Mouse (Mus musculus) megakaryocyte-erythroid progenitor cell, adult 5-6 weeks (primary cell): ENCODE measurements around the gene Rrnad1. TPM values are rescaled to one million over a fixed set of nuclear protein-coding genes. Genes with fewer than 3 reads are reported as not detected.

Experiments
- ATAC-seq: replicated peaks from 2 replicates; pipeline ENCODE4 v1.8.0; 2016; ENCODE audit warnings: mild to moderate bottlenecking, inconsistent platforms; ENCODE audit not compliant: severe bottlenecking, poor library complexity, low FRiP score, low TSS enrichment
- total RNA-seq, 2 experiments: library from RNA; stranded (forward) in 1 of 2; stranded (reverse) in 1 of 2; fragments of 200-1000, 215-1000 nt in 1 of 2; fragments of >200 nt in 1 of 2; fragmentation: Nextera tagmentation in 1 of 2; gene quantifications; 2 replicates each; pipeline ENCODE4 v1.2.3; 2014 to 2017

Gene Rrnad1
- total RNA-seq, 2 experiments from 2014 or later = 4.1 to 26.9 TPM

- ATAC-seq = no peak
These were observed 10.1 kb downstream of the Rrnad1 start for GRCm38 (mm10) chr3:87920270-87920943.

DNA sequence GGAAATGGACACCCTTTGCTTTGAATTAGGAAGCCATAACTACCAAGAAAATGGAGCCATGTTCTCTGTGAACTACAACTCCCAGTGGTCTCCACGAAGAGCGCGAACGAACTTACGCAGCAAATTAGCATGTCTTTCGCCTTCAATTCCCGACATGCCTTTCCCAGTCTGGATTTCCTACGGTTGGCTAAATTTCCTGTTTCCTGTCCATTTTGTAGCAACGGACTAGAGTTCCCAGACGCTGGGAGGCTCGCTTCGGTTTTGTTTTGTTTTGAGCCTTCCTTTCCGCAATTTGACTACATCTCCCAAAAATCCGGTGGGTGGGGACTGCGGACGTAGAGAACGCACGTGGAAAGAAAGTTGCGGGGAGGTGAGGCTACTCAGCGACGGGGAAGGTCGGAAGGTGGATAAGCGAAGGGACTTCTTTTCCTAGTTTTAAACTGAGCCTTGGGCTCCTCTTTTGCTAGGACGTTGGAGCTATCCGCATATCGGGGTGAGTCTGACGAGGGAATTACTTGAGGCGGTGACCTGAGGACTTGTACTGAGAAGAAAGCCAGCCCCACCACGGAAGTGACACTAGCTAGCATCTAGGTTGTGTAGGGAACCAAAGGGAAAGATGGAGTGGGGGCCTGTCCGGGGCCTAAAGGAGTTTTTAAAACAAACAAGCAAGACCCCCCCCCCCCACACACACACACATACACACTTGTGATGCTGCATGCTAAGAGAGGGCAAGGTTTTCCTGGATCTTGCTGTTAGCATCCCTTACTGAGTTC is 11.0 kb downstream of the Rrnad1 start, which contains the start of gene Mrpl24:
Gene Mrpl24, plus strand, starts transcription at position 171 of the 773 bp plus-strand sequence.
- peak; percentile 75 for ATAC-seq

GRCm38 (mm10) chr3:87918551-87918950 is 12.0 kb downstream of the Rrnad1 start:
- no peak for ATAC-seq

GRCm38 (mm10) chr3:87916990-87917389 is 13.5 kb downstream of the Rrnad1 start:
- no peak for ATAC-seq

DNA sequence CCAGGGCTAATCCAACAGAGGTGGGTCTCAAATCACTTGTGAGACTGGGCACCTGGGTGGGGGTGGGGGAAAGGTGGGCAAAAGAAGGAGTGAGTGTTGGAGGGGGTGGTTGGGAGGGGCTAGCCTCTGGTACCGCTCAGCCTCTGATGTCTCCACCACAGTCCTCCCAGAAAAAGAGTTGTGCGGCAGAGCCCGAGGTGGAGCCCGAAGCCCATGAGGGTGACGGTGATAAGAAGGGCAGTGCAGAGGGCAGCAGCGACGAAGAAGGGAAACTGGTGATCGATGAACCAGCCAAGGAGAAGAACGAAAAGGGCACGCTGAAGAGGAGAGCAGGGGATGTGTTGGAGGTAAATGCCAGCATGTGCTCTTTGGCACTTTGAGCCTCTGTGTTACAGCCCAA is 16.6 kb downstream of the Rrnad1 start:
- no peak for ATAC-seq

- ATAC-seq = no peak
These were observed 17.0 kb downstream of the Rrnad1 start for GRCm38 (mm10) chr3:87913491-87913890.

GRCm38 (mm10) chr3:87910573-87911141 is 19.9 kb downstream of the Rrnad1 start:
- ATAC-seq = 0 out of 2 replicates have a peak, but pooled peaks have one; percentile 13

DNA sequence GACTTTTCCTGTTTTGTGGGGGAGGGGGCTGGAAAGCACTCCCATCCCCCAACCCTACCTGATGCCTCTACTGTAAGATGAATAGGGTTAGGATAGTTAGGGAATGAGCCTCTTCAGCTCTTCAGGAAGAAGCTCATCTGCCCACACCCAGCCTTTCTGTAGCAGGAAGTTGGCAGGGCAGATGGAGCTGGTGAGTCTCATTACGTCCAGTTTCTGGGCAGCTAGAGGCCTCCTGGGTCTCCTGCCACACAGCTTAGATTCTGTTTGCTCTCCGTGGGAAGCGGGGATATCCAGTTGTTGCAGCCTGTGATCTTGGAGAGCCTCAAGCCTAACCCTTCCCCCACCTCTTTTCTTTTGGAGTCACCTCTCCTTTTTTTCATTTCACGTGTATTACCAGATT is 20.6 kb downstream of the Rrnad1 start:
- no peak for ATAC-seq

DNA sequence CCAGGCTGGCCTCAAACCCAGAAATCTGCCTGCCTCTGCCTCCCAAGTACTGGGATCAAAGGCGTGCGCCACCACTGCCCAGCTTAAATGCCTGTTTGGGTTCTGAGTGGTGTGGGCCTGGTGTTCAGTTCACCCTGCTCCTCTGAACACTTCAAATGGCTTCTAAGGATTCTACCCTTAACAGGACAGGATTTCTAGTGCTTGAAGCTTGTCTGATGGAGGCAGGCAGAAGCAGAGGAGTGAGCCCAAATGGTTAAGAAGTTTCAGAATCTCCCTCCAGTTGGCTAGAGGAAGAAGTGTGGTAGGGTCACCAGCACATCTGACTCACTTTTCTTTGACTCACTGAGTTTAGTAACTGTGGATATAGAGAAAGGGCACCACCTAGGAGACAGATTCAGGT is 21.1 kb downstream of the Rrnad1 start:
- no peak for ATAC-seq

DNA sequence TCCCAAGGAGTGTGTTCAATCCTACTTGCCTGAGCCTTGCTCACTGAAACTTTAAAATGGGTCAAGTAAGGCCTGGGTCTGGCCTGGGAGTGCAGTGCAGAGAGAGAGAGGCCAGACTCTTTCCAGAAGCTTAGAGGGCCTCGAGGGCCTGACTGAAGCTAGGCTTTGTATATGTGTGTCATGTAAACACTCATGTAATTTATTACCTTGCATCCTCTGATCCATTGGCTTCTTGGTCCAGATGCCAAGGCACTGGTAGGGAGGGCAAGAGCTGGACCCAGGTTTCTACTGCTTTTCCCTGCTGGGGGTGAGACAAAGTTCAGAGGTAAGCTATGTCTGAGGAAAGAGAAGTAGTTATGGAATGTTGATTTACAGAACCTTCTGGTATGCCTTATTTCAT is 22.6 kb downstream of the Rrnad1 start:
- ATAC-seq = no peak

- ATAC-seq = no peak
These were observed 23.3 kb downstream of the Rrnad1 start for GRCm38 (mm10) chr3:87906981-87907857.

- no peak for ATAC-seq
These were observed 23.9 kb downstream of the Rrnad1 start for GRCm38 (mm10) chr3:87906601-87906980.

GRCm38 (mm10) chr3:87905880-87906485 is 24.5 kb downstream of the Rrnad1 start, which contains the start of gene Hdgf:
Gene Hdgf, plus strand, starts transcription at chr3:87906321.
- ATAC-seq = peak; percentile 78

DNA sequence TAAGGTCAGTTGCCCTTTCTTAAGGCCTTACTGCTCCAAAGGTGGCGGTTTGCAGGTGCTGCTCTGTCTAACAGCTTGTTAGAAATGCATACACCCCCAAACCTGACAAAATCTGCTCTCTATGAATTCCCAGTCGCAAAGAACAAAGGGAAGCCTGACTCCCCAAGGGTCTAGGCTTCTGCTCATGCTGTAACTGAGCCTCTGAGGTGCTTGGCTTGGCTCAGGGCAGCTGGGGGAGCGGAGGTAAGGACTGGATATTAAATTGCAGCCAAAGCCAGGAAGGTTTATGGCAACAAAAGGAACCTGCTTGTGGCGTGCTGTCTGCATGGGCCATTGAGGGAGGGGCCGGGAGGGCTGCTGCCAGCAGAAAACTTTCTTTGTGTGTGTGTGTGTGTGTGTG is 26.7 kb downstream of the Rrnad1 start:
- ATAC-seq = no peak

DNA sequence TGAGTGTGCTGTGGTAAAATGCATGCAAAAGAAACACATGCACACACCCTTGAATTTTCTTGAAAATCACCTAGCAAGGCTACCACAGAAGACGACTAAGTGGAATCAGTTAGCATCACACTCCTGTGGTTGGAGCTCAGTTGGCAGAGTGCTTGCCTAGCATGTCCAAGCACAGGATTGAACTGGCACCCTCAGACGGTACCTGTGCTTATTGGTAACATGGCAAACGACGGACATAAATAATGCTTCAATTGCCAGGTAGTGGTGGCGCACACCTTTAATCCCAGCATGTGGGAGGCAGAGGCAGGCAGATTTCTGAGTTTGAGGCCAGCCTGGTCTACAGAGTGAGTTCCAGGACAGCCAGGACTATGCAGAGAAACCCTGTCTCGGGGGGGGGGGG is 28.6 kb downstream of the Rrnad1 start:
- peak; percentile 14; the same call in 1 of the 2 replicates for ATAC-seq

GRCm38 (mm10) chr3:87901036-87901624 is 29.4 kb downstream of the Rrnad1 start:
- ATAC-seq = peak; percentile 93

GRCm38 (mm10) chr3:87899776-87900175 is 30.7 kb downstream of the Rrnad1 start:
- no peak for ATAC-seq

GRCm38 (mm10) chr3:87899266-87899665 is 31.3 kb downstream of the Rrnad1 start:
- no peak for ATAC-seq
